Mouse (Mus musculus) intestine, postnatal 0 days (tissue): Measurements from ENCODE around the gene Fank1. TPM values are rescaled to one million over a fixed set of nuclear protein-coding genes. Genes with fewer than 3 reads are reported as not detected.
"Not testable (repeated sequence)": the region's sequence is repeated elsewhere in the genome, so short reads cannot be mapped to it uniquely, and the experiment has no call there.

Experiments used
- ATAC-seq: fragments of 200-750 bp; cut with Nextera tagmentation; 2 replicates; pipeline ENCODE4 v1.8.0; 2017; ENCODE audit warnings: mild to moderate bottlenecking, moderate TSS enrichment, moderate library complexity
- H3K27ac ChIP-seq: fragments of 300-500 bp; sonication (generic); 2 replicates; pipeline ENCODE4 v1.5.1; 2014; ENCODE audit warnings: mild to moderate bottlenecking, low read depth, low read length, moderate library complexity
- H3K27me3 ChIP-seq: fragments of 300-500 bp; sonication (generic); replicated peaks from 2 replicates; pipeline ENCODE4 v1.6.1; 2014; ENCODE audit warnings: low read length, mixed read lengths; ENCODE audit not compliant: control insufficient read depth, insufficient read depth
- H3K36me3 ChIP-seq: fragments of 300-500 bp; sonication (generic); 2 replicates; pipeline ENCODE4 v1.6.1; 2014; ENCODE audit warnings: mild to moderate bottlenecking, moderate library complexity; ENCODE audit not compliant: control insufficient read depth, insufficient read depth
- H3K4me1 ChIP-seq: fragments of 300-500 bp; sonication (generic); replicated peaks from 2 replicates; pipeline ENCODE4 v1.6.1; 2014; ENCODE audit warnings: antibody characterized with exemption, low read length, mixed read lengths; ENCODE audit not compliant: control insufficient read depth, insufficient read depth
- H3K4me2 ChIP-seq: fragments of 300-500 bp; sonication (generic); replicated peaks from 2 replicates; pipeline ENCODE4 v1.6.1; 2014; ENCODE audit warnings: low read depth, mild to moderate bottlenecking, moderate library complexity
- H3K4me3 ChIP-seq: fragments of 300-500 bp; sonication (generic); 2 replicates; pipeline ENCODE4 v1.5.1; 2014; ENCODE audit warnings: low read depth, low read length
- H3K9ac ChIP-seq: fragments of 300-500 bp; sonication (generic); 2 replicates; pipeline ENCODE4 v1.6.1; 2014; ENCODE audit warnings: mild to moderate bottlenecking, low read depth, low read length
- H3K9me3 ChIP-seq: fragments of 300-500 bp; sonication (generic); 2 replicates; pipeline ENCODE4 v1.6.1; 2016; ENCODE audit warnings: mixed run types; ENCODE audit not compliant: control insufficient read depth
- CTCF ChIP-seq: sonication (generic); IDR thresholded peaks from 2 replicates; pipeline ENCODE4 v1.5.1; 2016; ENCODE audit warnings: low read depth, mild to moderate bottlenecking, control low read depth, antibody characterized with exemption, moderate library complexity
- WGBS: fragments of 180-500 bp; shearing (Covaris S2); extraction: QIAGEN DNeasy Blood & Tissue Kit; methylation state at CpG from one replicate; pipeline ENCODE4 v1.1.7; 2014; 5-methylcytosine and 5-hydroxymethylcytosine counted together
- polyA plus RNA-seq: library from polyadenylated mRNA; unstranded; fragments of >200 nt; fragmentation: Nextera tagmentation; extraction: Ambion mirVana; gene quantifications from 2 replicates; pipeline ENCODE4 v1.2.1, GENCODE M21; 2015

The Fank1 gene
- polyA plus RNA-seq, 1 experiment from 2014 or later = 0.42 TPM

DNA sequence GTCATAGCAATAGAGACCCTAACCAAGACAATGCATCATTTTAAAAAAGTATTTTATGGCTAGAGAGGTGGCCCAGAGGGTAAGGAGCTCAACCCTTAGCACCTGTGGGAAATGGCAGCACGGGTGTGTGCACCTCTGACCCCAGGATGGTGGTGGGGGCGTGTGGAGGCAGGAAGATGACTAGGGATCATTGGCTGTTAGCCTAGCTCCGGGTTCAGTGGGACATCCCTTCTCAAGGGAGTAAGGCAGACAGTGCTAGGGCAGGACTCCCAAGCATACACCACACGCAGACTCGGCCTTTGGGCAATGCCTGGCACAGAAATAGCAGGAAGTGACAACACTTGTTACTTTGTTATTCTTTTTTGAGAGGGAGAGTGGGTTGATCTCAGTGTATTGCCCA is 96.0 kb downstream of the Fank1 start:
- no peak overlapping the region for H3K4me3 ChIP-seq
- TF ChIP-seq CTCF = no peak
- H3K9ac ChIP-seq = no peak overlapping the region
- no peak overlapping the region for H3K27ac ChIP-seq
- no peak for ATAC-seq
- WGBS = 80% methylated on average over 5 of the region's 5 CpGs
- H3K27me3 ChIP-seq = no peaks in the 10 kb centered on the region
- H3K4me1 ChIP-seq = no peaks in the 10 kb centered on the region
- no peaks in the 10 kb centered on the region for H3K9me3 ChIP-seq
- no peak overlapping the region for H3K4me2 ChIP-seq
- no peaks in the 10 kb centered on the region for H3K36me3 ChIP-seq

GRCm38 (mm10) chr7:133876139-133876538 is 99.5 kb downstream of the Fank1 start:
- no peak for ATAC-seq
- no peak overlapping the region for H3K4me2 ChIP-seq
- no peaks in the 10 kb centered on the region for H3K4me1 ChIP-seq
- H3K27me3 ChIP-seq = no peaks in the 10 kb centered on the region
- H3K36me3 ChIP-seq = no peaks in the 10 kb centered on the region
- H3K9me3 ChIP-seq = no peaks in the 10 kb centered on the region
- H3K4me3 ChIP-seq = no peak overlapping the region
- 77% methylated on average over 3 of the region's 3 CpGs for WGBS
- no peak overlapping the region for H3K9ac ChIP-seq
- no peak for TF ChIP-seq CTCF
- H3K27ac ChIP-seq = no peak overlapping the region

- Histone ChIP-seq H3K36me3 (no peaks in the 10 kb centered on the region; the same call in 1 of the 2 replicates), H3K9ac (no peak overlapping the region), H3K4me1 (no peaks in the 10 kb centered on the region), H3K27me3 (no peaks in the 10 kb centered on the region), H3K4me3 (no peak overlapping the region), H3K27ac (no peak overlapping the region), H3K9me3 (no peaks in the 10 kb centered on the region), H3K4me2 (no peak overlapping the region)
- no peak for TF ChIP-seq CTCF
- ATAC-seq = no peak
- 76% methylated on average over 17 of the region's 17 CpGs for WGBS
Observed at GRCm38 (mm10) chr7:133876646-133877342, 100.1 kb downstream of the Fank1 start.

DNA sequence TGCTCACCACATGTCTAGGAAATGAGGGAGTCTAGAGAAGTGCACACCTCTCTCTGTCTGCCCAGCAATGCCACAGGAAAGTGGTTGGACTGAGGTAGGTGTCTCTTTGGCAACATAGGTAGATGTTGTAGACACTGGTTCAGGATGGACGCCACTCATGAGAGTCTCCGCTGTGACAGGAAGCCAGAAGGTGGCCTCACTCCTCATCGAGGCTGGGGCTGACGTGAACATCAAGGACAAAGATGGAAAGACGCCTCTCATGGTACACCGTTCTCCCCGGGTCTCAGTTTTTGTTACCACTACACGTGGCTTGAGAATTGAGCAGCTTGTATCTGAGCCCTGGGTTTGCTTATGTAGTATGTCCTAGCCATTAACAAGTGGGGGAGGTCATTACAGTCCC is 103.1 kb downstream of the Fank1 start:
- no peak overlapping the region for H3K27ac ChIP-seq
- H3K4me1 ChIP-seq = no peaks in the 10 kb centered on the region
- no peaks in the 10 kb centered on the region for H3K27me3 ChIP-seq
- H3K4me2 ChIP-seq = no peak overlapping the region
- no peaks in the 10 kb centered on the region for H3K9me3 ChIP-seq
- ATAC-seq = no peak
- no peaks in the 10 kb centered on the region; the same call in 1 of the 2 replicates for H3K36me3 ChIP-seq
- no peak for TF ChIP-seq CTCF
- H3K4me3 ChIP-seq = no peak overlapping the region
- no peak overlapping the region for H3K9ac ChIP-seq
- 93% methylated on average over 8 of the region's 8 CpGs for WGBS

GRCm38 (mm10) chr7:133884759-133885431 is 108.2 kb downstream of the Fank1 start:
- not testable (repeated sequence) for H3K4me3 ChIP-seq, H3K27ac ChIP-seq, H3K9ac ChIP-seq, H3K27me3 ChIP-seq, H3K4me1 ChIP-seq, H3K9me3 ChIP-seq, ATAC-seq, H3K4me2 ChIP-seq, H3K36me3 ChIP-seq
- WGBS = 59% methylated on average over 5 of the region's 9 CpGs

- Histone ChIP-seq H3K4me1 (no peaks in the 10 kb centered on the region), H3K4me2 (no peak overlapping the region), H3K27ac (no peak overlapping the region), H3K4me3 (no peak overlapping the region), H3K9ac (no peak overlapping the region), H3K27me3 (no peaks in the 10 kb centered on the region), H3K9me3 (no peaks in the 10 kb centered on the region), H3K36me3 (no peaks in the 10 kb centered on the region)
- no peak for TF ChIP-seq CTCF
- no peak for ATAC-seq
- 82% methylated on average over 19 of the region's 19 CpGs for WGBS
Observed at GRCm38 (mm10) chr7:133888926-133889920, 112.6 kb downstream of the Fank1 start.
